Mouse (Mus musculus) heart, adult 2 months (tissue): ENCODE results near the gene Limch1.

ENCODE experiments used
- CTCF ChIP-seq: fragments of 200-600 bp; IDR thresholded peaks from 2 replicates; pipeline ENCODE4 v1.8.1; 2022; ENCODE audit warnings: antibody characterized with exemption, mild to moderate bottlenecking, moderate library complexity
- EP300 ChIP-seq: fragments of 200-500 bp; IDR thresholded peaks from 2 replicates; pipeline ENCODE4 v1.6.1; 2011; ENCODE audit warnings: low read depth, low read length, control low read depth; ENCODE audit not compliant: insufficient read depth
- POLR2A ChIP-seq: fragments of 200-500 bp; IDR thresholded peaks from 2 replicates; pipeline ENCODE4 v1.6.1; 2011; ENCODE audit warnings: mild to moderate bottlenecking, low read depth, low read length, control low read depth; ENCODE audit not compliant: insufficient read depth

DNA sequence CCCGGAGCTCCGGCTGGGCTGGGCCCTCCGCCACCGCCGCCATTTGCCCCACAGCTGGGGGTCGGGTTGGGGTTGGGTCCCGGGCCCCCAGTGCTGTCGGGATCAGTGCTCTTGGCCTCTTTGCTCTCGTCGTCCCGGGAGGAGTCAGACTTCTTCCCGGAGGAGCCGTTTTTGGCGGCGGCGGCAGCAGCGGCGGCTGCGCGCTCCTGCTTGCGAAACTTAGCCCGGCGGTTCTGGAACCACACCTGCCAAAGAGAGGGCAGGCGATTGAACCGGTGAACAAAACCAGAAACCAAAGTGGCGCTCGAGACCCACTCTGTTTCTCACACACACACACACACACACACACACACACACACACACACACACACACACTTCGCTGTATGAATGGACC lies 350.7 kb downstream of the Limch1 start:
- TF ChIP-seq EP300, result no peak
- TF ChIP-seq CTCF, result no peak
- TF ChIP-seq POLR2A, result no peak
